19 mouse cellular contexts compared by ENCODE assay signal in genomic region chr6:148761967-148762712, GRCm38 (mm10).
"Had no signal": no experiment of that assay in that cellular context is flagged by ENCODE, and none has a peak within 500 bp of the region (broad histone marks: within the 10 kb centered on the region; RNA-seq: fewer than 3 reads in every experiment).

No protein-coding gene starts in this region.

- H3K27me3 ChIP-seq: liver, embryonic 13.5 days; megakaryocyte, embryonic 14.5 days; midbrain, embryonic 13.5 days; stomach, embryonic 15.5 days had no signal

- ATAC-seq: lung, postnatal 0 days; midbrain, embryonic 13.5 days; midbrain, embryonic 16.5 days had no signal

- H3K4me1 ChIP-seq: liver, embryonic 13.5 days; megakaryocyte, embryonic 14.5 days; midbrain, embryonic 10.5 days; midbrain, embryonic 13.5 days; stomach, embryonic 15.5 days had no signal

- H3K36me3 ChIP-seq: liver, embryonic 13.5 days; midbrain, embryonic 10.5 days; midbrain, embryonic 13.5 days; stomach, embryonic 15.5 days had no signal

- H3K9me3 ChIP-seq: liver, embryonic 13.5 days; midbrain, embryonic 10.5 days; midbrain, embryonic 13.5 days; stomach, embryonic 15.5 days had no signal

- H3K4me3 ChIP-seq: layer of hippocampus, adult 2 months; liver, embryonic 13.5 days; megakaryocyte, embryonic 14.5 days; midbrain, embryonic 10.5 days; midbrain, embryonic 13.5 days; stomach, embryonic 15.5 days had no signal

- H3K27ac ChIP-seq: layer of hippocampus, adult 2 months; liver, embryonic 13.5 days; macrophage; midbrain, embryonic 10.5 days; midbrain, embryonic 13.5 days; stomach, embryonic 15.5 days had no signal

- H3K9ac ChIP-seq: liver, embryonic 13.5 days; lung, embryonic 14.5 days; midbrain, embryonic 13.5 days; stomach, embryonic 15.5 days had no signal

- DNase-seq: kidney, adult 18-20 months; kidney, adult 9 months; kidney, postnatal 25 days; layer of hippocampus, adult 9-11 months; liver, embryonic 13.5 days; lung, embryonic 14.5 days; right cerebral cortex, postnatal 25 days; spleen, adult 18-20 months; thymus, adult 2 months; thymus, postnatal 14 days; thymus, postnatal 4 days had no signal
